Mouse (Mus musculus) WW6 (cell line): Measurements from ENCODE around the gene Zfpm1.
"Not testable (repeated sequence)": the region's sequence is repeated elsewhere in the genome, so short reads cannot be mapped to it uniquely, and the experiment has no call there.

ENCODE experiments used
- DNase-seq: peaks from one replicate; pipeline ENCODE4 v3.0.0-alpha.2; 2013; ENCODE audit warnings: low read depth, low spot score

Gene Zfpm1

DNA sequence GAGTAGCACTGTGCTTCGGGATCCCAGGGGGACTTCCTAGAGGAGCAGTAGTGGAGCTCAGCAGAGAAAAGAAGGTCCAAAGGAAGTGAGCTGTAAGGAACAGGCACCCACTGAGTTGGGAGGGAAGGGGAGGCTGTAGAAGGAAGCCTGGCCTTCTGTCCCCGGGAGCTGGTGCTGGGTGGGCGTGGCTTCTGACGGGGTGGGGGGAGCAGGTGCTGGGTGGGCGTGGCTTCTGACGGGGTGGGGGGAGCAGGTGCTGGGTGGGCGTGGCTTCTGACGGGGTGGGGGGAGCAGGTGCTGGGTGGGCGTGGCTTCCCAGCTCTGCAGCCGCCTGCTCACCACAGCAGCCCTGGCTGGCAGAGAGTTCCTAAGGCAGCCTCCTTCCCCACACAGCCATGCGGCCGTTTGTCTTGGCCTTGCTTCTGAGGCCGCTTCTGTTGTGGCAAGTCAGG is 42.0 kb downstream of the Zfpm1 start:
- DNase-seq: not testable (repeated sequence)

DNA sequence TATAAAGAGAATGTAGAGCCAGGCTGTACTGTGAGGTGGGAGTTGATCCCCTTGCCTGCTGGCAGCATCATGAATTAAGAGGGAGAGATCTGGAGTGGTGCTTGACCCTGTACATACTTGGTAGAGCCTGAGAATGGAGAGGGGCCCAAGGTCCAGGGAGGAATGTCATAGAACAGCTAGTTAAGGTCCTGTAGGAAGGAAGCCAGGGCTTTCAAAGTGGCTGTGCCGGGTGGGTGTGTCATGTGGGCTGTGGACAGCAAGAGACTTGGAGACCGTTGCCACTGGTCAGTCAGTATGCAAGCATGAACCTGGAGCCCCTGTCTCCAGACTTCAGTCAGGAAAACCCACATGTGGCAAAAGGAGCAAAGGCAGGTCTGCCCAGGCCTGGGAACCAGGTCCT is 43.3 kb downstream of the Zfpm1 start:
- no peak for DNase-seq

DNA sequence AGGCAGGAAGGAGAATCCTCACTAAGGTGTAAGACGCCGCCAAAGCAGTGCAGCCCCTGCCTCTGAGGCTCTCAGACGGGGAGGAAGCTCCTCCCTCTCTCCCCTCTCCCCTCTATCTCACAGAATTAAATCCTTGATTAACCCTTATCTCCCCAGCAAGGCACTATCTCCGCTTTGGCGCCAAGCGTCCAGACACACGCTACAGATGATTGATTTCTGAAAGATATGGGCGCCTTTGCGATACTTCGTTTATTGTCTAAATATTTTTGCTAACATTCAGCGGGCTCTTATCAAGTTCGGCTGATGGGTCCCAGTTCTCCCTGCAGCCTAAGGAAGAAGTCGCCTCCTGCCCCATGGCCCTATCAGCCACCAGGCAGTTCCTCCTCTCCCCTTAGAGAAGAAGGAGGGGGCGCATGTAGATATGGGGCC is 44.2 kb downstream of the Zfpm1 start:
- DNase-seq: no peak

- DNase-seq: no peak
Measured at GRCm38 (mm10) chr8:122329072-122329471, 47.1 kb downstream of the Zfpm1 start.

GRCm38 (mm10) chr8:122329553-122330239 is 47.8 kb downstream of the Zfpm1 start:
- DNase-seq: no peak

DNA sequence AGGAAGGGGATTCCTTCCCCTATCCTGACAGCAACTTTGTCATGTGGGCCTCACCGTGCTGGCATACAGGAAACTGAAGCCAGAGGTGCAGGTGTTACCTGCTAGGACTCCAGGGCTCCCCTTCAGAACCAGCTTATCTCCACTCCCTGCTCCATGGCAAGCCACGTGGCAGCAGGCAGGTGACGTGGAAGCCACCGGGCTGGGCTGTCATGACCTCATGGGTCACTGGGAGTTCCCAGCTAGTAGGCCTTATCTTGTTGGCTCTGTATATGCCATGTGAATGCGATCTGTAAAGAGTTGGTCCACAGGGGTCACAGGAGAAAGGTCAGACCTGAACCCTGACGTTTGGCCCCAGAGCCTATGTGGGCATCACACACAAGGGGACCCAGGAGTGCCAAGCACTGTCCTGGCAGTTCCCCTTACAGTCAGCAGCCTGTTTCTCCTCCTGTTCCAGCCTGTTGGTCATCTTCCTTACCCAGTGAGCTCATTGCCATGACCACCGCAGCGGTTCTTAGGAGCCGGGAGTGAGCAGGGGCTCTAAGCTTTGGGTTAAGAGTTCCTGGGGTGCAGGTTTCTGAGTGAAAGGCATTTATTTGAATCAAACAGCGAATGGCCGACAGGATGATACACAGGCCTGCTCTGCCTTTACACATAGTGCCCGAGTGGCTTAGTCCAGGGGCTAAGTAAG is 48.6 kb downstream of the Zfpm1 start:
- no peak for DNase-seq

DNA sequence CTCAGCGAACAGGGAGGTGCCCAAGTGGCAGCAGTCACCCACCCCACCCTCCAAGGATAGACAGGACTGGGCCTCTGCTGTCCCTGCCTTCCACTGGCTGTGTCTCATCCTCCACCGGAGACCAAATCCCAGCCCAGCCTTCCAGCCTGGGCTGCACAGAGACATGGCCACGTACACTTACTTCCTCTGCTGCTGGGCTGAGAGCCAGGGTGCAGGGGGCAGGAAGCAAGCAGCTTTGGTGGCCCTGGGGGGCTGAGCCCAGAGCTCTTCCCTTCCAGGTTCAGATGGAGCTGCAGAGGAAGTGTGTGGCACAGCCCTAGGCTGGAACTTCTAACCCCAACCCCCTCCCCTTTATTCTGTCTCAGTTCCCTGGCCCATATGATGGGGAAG is 49.2 kb downstream of the Zfpm1 start:
- no peak for DNase-seq

DNA sequence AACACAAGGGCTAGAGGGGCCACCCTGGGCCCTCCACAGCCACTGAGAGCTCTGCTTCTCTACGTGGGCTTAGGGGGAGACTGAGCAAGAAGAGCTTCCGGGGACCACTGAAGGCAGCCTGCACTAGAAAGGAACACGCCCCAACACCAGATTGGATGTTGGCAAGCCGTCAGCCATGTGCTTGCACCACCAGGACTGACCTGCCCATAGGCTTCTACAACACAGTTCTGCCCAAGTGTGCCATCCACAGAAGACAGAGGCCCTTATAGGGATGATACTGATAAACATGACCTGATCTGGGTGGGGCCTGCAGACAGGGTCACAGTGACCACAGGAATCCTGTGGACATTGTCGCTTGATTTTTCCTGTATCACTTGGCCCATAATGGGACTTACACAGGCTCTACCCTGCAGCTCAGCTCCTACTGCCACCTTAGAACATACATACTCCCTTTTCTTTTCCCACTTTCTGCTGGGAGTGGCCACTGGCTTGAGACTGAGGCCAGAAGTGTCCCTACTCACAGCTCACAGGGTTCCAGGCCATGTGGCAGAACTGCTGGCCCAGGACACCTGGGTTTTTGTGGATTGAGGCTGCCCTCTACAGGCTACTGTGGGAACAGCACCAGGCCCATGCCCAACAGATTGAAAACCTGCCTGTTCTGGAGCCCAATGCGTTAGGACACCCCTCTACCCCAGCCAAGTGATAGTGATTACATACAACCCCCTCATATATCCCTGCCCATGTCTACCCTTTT is 51.0 kb downstream of the Zfpm1 start:
- no peak for DNase-seq

DNA sequence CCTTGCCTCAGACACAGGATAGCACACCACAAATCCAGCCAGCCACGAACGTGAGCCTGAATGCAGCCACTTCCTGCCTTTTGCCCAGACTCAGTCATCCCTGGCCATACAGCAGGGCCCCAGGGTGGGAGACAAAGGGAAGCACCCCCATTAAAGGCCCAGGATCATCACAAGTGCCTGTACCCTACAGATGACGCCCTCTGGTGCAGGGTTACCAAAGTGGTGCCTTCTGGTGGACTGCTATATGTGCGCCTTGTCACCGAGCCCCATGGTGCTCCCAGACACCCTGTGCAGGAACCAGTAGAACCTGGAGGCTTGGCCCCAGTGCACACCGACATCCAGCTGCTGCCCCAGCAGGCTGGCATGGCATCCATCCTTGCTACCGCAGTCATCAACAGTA is 51.6 kb downstream of the Zfpm1 start:
- no peak for DNase-seq

DNA sequence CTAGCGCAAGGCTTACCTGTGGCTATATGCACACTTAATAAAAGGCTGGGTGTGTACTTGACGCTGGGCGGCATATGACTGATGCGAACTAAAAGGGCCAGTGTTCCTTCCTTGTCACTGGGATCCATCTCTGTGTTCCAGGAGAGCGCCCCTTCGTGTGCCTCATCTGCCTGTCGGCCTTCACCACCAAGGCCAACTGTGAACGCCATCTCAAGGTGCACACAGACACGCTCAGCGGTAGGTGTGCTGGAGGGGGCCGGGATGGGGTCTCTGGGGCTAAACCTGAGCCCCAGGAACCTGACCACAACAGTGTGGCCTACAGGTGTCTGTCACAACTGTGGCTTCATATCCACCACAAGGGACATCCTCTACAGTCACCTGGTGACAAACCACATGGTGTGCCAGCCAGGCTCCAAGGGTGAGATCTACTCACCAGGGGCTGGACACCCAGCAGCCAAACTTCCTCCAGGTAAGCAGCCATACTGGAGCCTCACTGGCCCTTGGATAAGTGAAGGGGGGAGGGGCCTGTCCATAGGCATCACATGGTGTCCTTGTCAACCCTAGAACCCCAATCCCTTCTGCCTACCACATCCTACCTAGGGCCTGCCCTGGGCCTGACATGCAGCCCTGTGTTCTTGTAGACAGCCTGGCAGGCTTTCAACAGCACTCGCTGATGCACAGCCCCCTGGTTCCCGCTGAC is 53.0 kb downstream of the Zfpm1 start:
- DNase-seq: no peak

DNA sequence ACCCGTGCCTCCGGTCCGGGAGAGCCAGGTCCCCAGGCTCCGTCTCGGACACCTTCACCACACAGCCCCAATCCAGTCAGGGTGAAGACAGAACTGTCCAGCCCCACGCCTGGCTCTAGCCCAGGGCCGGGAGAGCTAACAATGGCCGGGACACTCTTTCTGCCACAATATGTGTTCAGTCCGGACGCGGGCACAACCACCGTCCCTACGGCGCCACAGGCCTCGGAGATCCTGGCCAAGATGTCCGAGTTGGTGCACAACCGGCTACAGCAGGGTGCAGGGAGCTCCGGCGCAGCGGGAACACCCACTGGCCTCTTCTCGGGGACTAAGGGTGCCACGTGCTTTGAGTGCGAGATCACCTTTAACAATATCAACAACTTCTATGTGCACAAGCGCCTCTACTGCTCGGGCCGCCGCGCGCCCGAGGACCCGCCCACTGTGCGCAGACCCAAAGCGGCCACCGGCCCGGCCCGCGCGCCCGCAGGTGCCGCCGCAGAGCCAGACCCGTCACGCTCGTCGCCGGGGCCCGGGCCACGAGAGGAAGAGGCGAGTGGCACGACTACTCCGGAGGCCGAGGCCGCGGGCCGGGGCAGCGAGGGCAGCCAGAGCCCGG is 53.8 kb downstream of the Zfpm1 start:
- DNase-seq: no peak

GRCm38 (mm10) chr8:122336251-122336910 is 54.4 kb downstream of the Zfpm1 start:
- peak; percentile 54 for DNase-seq

GRCm38 (mm10) chr8:122338852-122339251 is 56.9 kb downstream of the Zfpm1 start:
- no peak for DNase-seq

- no peak for DNase-seq
Measured at GRCm38 (mm10) chr8:122340761-122341160, 58.8 kb downstream of the Zfpm1 start.

- DNase-seq: no peak
Measured at GRCm38 (mm10) chr8:122341790-122342189, 59.8 kb downstream of the Zfpm1 start.

GRCm38 (mm10) chr8:122342362-122342761 is 60.4 kb downstream of the Zfpm1 start:
- DNase-seq: no peak

DNA sequence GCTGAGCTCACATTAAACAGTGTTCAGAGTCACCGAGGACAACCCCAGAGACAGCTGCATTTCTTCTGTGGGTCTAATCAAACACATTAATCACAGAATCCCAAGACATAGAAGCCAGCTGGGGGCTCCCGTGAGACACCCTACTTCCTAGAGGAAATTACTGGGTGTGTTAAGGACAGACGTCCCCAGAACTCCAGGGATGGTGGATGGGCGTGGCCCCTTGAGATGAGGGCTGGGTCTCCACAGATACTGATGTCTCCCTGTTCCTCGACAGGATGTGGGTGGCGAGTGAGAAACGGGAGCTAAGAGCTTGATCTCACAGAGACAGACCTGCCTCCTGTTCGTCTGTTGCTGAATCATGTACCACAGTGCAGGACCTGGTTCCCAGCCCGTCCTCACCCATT is 60.9 kb downstream of the Zfpm1 start:
- no peak for DNase-seq

- DNase-seq: no peak
Measured at GRCm38 (mm10) chr8:122343341-122343740, 61.4 kb downstream of the Zfpm1 start.

DNA sequence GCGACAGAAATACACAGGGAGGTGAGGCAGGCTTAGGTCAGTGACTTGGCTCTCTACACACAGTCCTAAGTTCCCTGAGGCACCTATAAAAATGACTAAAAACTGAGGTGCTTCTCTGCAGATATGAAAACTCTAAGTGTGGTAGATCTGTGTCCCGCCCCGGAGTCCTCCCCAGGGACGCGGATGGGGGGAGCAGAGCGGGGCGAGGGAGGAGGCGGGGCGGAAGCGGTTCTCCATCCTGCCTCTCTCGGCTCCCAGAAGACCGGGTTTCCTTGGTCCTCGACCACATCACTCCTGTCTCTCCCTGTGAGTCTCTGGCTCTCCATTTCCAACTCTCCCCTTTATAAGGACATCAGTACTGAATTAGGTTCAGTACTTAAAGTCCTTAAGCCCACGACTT is 61.8 kb downstream of the Zfpm1 start:
- DNase-seq: no peak

- no peak for DNase-seq
Measured at GRCm38 (mm10) chr8:122344219-122344618, 62.3 kb downstream of the Zfpm1 start.
